Mouse (Mus musculus): ENCODE results near the gene Chd9.

- TF ChIP-seq POLR2A (IDR thresholded peaks at IDR 0.05; ENCODE audit: insufficient read depth, low read length) (no peak), CTCF (IDR thresholded peaks at IDR 0.05; ENCODE audit: low read depth, low read length) (no peak)
Measured at GRCm38 (mm10) chr8:90843127-90843526, 15.0 kb downstream of the Chd9 start.

Data from ES-Bruce4 (cell line).